Mouse (Mus musculus) heart, postnatal 25 days (tissue): ENCODE results near the gene Galnt6. TPM values are rescaled to one million over a fixed set of nuclear protein-coding genes. Genes with fewer than 3 reads are reported as not detected.

Experiments used
- DNase-seq: peaks from one replicate; pipeline ENCODE4 v3.0.0; 2022; ENCODE audit warnings: low spot score
- intact Hi-C: fragments of 180-260 bp; cut with DNase I; formaldehyde crosslinking; loops from one replicate; pipeline ENCODE4 v1.15.1; 2025
- total RNA-seq, 2 experiments: library from RNA; stranded (reverse); gene quantifications; 2 replicates each; pipeline ENCODE4 v1.2.3; 2021

Galnt6 gene
- total RNA-seq, 2 experiments from 2014 or later = 0.99 to 1.2 TPM

DNA sequence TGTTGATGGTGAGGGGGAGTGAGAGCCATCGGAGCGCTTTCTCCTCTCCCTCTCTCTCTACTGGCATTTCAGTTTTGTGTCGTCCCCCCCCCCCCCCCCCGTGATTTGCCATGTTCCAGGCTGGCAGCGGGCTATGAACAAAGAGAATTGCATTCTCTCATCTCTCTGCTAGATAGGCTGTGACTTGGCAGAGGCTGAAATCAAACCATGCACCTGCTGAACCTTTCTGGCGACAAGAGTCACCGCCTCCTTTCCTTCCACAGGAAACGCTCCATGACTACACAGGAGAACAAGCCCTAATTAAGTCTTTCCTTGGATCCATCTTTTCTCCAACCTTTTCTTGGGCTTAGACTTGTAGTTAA lies 26.3 kb upstream of the Galnt6 start:
- no peak for DNase-seq

DNA sequence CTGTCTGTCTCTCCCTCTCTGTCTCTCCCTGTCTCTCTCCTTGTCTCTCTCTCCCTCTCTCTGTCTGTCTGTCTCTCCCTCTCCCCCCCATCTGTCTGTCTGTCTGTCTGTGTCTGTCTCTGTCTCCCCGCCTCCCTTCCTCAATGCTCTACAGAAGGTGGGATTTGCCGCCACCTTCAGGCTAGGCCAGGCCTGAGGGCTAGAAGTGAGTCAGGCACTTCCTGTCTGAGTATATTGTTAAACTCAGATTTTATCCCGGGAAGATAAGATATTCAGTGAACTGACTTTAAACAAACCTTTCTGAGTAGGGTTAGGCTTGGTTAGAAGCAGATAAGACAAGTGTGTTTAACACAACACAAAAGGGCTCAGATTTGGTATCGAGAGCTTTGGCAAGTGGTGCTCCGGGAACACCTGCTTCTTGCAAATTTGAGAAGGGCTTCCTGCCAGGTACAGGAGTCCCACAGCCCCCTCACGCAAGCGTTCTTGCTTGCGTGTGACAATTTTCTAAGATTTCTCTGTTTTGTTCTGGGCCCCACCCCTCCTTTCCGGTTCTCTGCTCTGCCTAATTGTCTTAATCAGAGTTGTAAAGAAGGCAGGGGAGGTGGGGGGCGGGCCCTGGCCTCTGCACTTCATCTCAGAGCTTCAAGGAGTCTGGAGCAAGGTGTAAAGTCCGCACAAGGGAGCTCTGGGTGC lies 25.8 kb upstream of the Galnt6 start:
- intact Hi-C loops = loop anchor here (5.0 kb wide), 2 partner anchors 242 to 287 kb away; no protein-coding TSS in a partner anchor
- no peak for DNase-seq

More for the DNA sequence above, 26.3 kb upstream of the Galnt6 start:
- intact Hi-C loops = loop anchor here (5.0 kb wide), 2 partner anchors 242 to 287 kb away; no protein-coding TSS in a partner anchor

- intact Hi-C loops = no loop called here
- no peak for DNase-seq
Observed at GRCm38 (mm10) chr15:100754041-100754440, 24.9 kb upstream of the Galnt6 start.

DNA sequence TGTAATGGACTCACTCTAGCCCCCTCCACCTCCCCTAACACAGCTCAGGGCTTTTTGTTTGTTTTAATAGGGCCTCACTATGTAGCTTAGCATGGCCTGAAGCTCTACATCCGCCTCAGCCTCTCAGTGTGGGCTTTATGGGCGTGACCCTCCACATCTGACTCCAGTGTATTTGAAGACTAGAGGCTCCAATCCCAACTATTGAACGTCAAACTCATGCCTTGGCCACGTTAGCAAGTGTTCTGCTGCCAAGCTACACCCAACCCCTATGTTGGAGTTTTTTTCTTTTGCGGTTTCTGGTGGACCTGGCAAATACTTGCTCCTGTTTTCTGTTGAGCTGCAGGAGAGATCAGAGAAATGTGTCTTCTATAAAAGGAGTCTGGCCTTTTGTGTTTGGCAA lies 23.9 kb upstream of the Galnt6 start:
- intact Hi-C loops = no loop called here
- no peak for DNase-seq

DNA sequence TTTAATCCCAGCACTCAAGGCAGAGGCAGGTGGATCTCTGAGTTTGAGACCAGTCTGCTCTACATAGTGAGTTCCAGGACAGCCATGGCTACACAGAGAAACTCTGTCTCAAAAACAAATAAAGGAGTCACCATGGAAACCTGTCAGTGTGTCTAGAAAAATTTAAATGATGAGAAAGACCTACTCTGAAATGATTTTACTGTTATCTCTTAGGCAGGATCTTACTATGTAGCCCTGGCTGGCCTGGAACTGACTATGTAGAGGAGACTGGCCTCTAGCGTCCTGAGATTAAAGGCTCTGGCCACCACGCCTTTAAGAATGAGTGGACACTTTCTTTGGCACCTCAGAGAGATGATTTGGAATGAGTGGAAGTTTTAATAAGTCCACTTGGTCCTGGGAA lies 23.3 kb upstream of the Galnt6 start:
- DNase-seq = no peak
- intact Hi-C loops = no loop called here

DNA sequence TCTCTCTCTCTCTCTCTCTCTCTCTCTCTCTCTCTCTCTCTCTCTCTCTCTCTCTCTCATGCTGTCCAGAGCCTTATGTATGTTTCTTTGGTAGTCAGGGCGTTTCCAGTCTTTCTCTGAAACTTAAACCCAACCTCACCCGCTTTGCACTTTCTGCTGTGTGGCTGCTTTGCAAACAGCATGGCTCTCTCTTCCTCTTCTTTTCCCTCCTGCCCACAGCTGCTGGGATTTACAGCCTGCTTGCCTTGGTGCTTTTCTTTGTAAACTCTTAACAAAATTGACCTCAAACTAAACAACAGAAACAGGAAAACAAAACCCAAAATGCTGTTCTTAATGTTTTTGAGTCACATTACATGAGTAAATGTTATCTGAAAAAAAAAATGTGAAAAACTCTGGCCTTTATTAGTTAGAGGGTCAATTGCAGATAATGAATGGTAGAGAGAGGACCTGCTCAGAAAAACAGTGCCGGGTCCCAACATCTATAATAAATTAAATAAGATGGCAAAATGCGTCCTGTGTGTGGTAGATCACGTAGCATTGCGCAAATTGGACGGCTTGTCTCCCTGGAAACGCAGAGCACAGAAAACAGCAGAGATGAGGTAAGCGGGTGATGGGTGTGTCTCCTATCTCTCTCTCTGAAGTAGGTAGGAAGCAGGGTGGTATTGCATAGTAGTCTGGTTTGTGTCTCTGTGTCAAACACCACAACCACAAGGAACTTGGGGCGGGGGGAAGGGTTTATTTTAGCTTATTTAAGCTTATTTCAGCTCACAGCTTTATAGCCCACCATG lies 20.8 kb upstream of the Galnt6 start:
- no peak for DNase-seq
- intact Hi-C loops = no loop called here

DNA sequence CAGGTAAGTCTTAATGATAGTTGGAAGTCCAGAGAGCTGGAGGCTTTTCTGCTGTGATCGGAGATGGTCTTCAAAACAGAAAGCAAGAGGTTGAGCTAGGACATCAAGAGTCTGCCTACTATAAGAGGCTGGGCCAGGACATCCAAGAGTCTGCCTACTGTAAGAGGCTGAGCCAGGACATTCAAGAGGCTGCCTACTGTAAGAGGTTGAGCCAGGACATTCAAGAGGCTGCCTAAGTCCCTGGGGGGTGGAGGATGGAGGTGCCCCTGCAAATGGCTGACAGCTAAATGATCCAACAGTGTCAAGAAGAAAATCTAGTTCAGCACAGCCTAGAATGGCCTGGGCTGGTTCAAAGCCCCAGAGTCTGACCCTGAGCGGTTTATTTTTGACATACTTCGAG lies 19.4 kb upstream of the Galnt6 start:
- DNase-seq = no peak
- intact Hi-C loops = no loop called here

GRCm38 (mm10) chr15:100747121-100747963 lies 18.2 kb upstream of the Galnt6 start:
- no peak for DNase-seq
- intact Hi-C loops = no loop called here

- intact Hi-C loops = no loop called here
Observed at GRCm38 (mm10) chr15:100746478-100747120, 17.4 kb upstream of the Galnt6 start.

DNA sequence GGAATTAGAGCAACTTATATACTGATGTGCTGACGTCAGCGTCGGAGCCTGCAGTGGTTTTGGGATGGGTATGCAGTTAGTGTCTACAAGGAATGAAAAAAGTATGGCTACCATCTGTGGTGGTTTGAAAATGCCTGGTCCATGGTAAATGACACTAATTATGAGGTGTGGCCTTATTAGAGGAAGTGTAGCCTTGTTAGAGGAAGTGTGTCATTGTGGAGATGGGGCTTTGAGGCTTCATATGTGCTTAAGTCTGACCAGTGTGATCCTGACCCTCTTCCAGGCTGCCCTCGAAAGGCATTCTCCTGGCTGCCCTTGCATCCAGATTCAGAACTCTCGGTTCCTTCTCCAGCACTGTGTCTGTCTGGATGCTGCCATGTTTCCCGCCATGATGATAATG lies 14.1 kb upstream of the Galnt6 start:
- intact Hi-C loops = no loop called here
- DNase-seq = no peak

More at GRCm38 (mm10) chr15:100746478-100747120, 17.4 kb upstream of the Galnt6 start:
- no peak for DNase-seq

GRCm38 (mm10) chr15:100739442-100739841 lies 10.3 kb upstream of the Galnt6 start:
- intact Hi-C loops = no loop called here
- DNase-seq = no peak

- DNase-seq = no peak
- intact Hi-C loops = no loop called here
Observed at GRCm38 (mm10) chr15:100738351-100738781, 9.2 kb upstream of the Galnt6 start.

DNA sequence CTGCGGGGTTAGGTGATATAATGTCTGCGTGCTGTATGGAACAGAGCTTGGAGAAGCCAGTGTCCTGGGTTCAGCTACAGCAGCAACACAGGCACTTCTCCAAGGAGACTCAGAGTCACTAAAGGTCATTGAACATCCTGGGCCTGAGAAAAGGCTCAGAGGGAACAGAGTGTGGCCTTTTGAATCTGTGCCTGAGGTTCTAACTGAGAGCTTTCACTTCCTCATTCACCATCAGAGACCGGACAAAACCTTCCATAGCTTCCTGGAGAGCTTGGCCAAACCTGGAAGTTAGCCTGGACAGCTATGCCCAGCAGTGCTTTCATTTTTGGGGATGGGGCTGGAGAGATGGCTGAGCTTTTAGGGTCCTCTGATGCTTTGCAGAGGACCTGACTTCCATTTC lies 8.5 kb upstream of the Galnt6 start:
- intact Hi-C loops = no loop called here
- DNase-seq = no peak

DNA sequence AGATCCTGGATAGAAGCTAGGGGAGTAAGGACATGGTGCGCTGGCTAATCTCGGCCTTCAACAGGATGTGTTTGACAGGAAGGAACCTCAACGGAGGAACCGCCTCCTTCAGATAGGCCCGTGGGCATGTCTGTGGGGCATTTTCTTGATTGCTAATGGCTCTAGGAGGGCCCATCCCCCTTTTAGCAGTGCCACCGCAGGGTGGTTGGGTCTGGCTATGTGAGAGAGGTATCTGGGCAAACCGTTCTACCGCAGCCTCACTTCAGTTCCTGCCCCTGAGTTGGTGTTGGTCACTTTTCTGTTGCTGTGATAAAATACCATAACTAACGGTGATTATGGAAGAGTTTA lies 6.8 kb upstream of the Galnt6 start:
- intact Hi-C loops = no loop called here
- DNase-seq = no peak

DNA sequence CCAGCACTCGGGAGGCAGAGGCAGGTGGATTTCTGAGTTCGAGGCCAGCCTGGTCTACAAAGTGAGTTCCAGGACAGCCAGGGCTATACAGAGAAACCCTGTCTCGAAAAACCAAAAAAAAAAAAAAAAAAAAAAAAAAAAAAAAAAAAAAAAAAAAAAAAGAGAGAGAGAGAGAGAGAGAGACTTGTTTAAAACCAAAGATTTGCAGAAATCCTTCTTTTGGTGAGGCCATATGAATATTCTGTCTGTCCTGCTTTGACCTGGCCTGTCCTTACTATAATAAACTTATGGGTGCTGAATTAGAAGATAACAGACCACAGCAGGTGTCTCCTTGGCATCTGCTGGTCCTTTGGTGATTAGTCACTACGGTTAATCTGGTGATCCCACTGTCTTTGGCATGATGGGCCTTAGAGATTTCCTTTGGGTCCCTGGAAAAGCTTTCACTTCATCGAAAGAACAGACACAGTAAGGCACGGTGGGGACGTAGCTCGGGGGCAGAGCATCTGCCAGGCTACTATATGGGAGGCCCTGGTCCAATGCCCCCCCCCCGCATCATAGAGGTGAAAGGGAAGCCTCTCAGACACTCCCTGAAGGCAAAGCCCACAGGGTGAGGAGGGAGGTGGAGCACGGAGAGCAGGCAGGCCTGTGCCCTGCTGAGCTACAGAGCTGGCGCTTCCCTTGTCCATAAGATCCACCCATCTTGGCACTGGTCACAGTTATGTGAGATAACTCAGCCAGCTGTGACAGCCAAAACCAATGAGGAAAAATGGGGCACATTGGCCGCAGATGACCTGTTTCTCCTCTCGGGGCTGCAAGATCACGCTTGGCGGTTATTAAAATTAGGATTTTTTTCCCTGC lies 6.1 kb upstream of the Galnt6 start:
- intact Hi-C loops = no loop called here
- DNase-seq = no peak

DNA sequence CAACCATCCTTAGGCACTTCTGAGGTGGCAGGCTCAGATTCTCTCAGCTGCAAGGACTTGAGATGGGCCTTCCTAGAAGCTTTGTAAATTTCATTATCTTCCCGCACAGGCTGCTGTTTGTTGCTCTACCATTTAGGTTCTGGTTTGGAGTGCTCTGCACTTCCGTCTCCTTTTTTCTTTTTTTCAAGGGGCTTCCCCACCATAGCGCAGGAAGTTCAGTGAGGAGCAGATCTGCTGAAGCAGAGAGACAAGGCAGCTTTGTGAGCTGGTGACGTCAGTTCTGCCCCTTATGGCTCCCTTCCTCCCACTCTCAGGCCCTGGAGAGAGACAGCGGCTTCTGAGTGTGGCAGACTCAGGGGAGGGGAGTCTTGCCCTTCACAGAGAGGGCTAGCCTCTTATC lies 3.4 kb upstream of the Galnt6 start:
- intact Hi-C loops = no loop called here
- DNase-seq = peak; percentile 11

DNA sequence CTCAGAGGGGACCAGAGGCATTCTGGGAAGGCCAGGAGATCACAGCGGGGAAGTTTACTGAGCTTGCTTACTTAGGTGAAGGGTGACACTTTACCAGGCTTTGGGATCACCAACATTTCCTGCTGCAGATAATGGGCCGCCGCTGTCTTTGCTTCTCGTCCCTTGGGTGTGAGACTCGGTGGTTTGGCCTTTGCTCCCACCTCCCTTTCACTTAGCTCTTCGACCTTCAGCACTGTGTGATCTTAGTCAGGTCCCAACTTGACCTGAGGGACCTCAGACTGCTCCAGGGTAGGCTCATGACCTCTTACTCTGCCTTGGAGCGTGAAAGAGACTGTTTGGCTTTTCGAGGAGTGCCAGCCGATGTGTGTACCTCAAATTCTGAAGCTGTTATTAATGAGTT lies 1.9 kb upstream of the Galnt6 start:
- intact Hi-C loops = no loop called here
- no peak for DNase-seq

DNA sequence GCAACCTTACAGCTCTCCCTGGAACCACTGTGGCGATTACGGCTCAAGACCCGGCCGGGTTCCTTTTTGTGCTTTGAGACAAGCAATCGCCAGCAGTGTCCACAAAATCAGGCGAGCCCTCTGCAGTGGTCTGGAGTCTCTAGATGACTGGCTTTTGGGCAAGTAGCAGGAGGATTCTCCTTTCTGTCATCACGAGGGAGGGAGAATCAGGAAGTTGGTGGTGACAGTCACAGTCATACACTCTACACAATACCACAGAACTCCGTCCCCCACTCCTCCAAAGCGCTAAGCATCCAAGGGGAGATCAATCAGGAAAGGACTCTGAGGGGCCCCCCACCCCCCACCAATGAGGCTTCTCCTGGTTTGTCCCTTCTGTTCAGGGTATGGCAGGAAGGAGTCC lies 590 bp downstream of the Galnt6 start:
- intact Hi-C loops = no loop called here
- DNase-seq = no peak

GRCm38 (mm10) chr15:100727834-100728233 lies 1.3 kb downstream of the Galnt6 start:
- no peak for DNase-seq

More at GRCm38 (mm10) chr15:100727834-100728233, 1.3 kb downstream of the Galnt6 start:
- intact Hi-C loops = no loop called here
